Mouse (Mus musculus): ENCODE data around the gene Mrpl24.

DNA sequence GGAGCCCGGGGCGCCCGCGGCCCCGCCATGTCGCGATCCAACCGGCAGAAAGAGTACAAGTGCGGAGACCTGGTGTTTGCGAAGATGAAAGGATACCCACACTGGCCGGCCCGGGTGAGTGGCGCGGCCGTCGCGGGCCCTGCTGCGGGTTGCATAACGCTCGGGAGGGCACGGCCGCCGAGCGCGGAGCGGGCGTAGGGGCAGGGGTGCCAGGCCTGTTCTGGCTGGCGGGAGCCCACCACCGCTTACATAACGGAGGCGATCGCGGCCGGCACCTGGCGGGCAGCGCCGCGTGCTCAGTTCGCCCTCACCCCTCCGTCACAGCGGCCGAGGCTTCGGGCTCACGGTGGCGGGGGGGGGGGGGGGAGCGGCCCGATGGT lies 12.7 kb upstream of the Mrpl24 start:
- TF ChIP-seq POLR2A (IDR thresholded peaks at IDR 0.05; ENCODE audit: control insufficient read depth, extremely low read depth, insufficient read depth, low read length, poor library complexity) (no peak), CTCF (IDR thresholded peaks at IDR 0.05; ENCODE audit: borderline replicate concordance, control insufficient read depth, extremely low read depth, insufficient read depth, low read length, poor library complexity) (no peak)
